Mouse (Mus musculus) E14TG2a.4 (cell line): ENCODE measurements around the gene Sfswap.
"Not testable (repeated sequence)": the region's sequence is repeated elsewhere in the genome, so short reads cannot be mapped to it uniquely, and the experiment has no call there.

ENCODE experiments used
- H3K27me3 ChIP-seq: 2 replicates; pipeline ENCODE4 v1.6.1; 2014; ENCODE audit warnings: low read length, control low read depth; ENCODE audit not compliant: insufficient read depth
- H3K36me3 ChIP-seq: 2 replicates; pipeline ENCODE4 v1.6.1; 2014; ENCODE audit warnings: low read length, control low read depth; ENCODE audit not compliant: insufficient read depth
- H3K4me1 ChIP-seq: replicated peaks from 2 replicates; pipeline ENCODE4 v1.6.1; 2014; ENCODE audit warnings: low read depth, low read length, control low read depth
- H3K4me3 ChIP-seq: replicated peaks from 2 replicates; pipeline ENCODE4 v1.5.1; 2014; ENCODE audit warnings: mild to moderate bottlenecking, low read length
- H3K9me3 ChIP-seq: 2 replicates; pipeline ENCODE4 v1.6.1; 2014; ENCODE audit warnings: low read length, control low read depth
- CTCF ChIP-seq: conservative IDR thresholded peaks from 2 replicates; pipeline ENCODE4 v1.5.1; 2014; ENCODE audit warnings: low read length
- NANOG ChIP-seq: IDR thresholded peaks from 2 replicates; pipeline ENCODE4 v1.6.1; 2014; ENCODE audit warnings: borderline replicate concordance, low read length, mixed read lengths
- POU5F1 ChIP-seq: IDR thresholded peaks from 2 replicates; pipeline ENCODE4 v1.6.1; 2014; ENCODE audit warnings: low read length, borderline replicate concordance

Sfswap gene

GRCm38 (mm10) chr5:129500722-129501634, at the start of gene Sfswap:
Sfswap (plus strand) TSS chr5:129501221.
- TF ChIP-seq CTCF (no peak), POU5F1 (no peak), NANOG (no peak)
- Histone ChIP-seq H3K4me3 (peak within 1 kb of the TSS; percentile 98), H3K4me1 (peaks cover 28% of the 10 kb centered on the region), H3K9me3 (no peaks in the 10 kb centered on the region), H3K36me3 (peaks cover 37% of the 10 kb centered on the region), H3K27me3 (peaks cover 6% of the 10 kb centered on the region; the same call in 1 of the 2 replicates)

- H3K27me3 ChIP-seq, result peaks cover 28% of the 10 kb centered on the region
- no peak overlapping the region for H3K4me3 ChIP-seq
- peaks cover 10% of the 10 kb centered on the region for H3K4me1 ChIP-seq
- H3K36me3 ChIP-seq, result no peaks in the 10 kb centered on the region
- H3K9me3 ChIP-seq, result no peaks in the 10 kb centered on the region
- TF ChIP-seq CTCF (no peak), POU5F1 (no peak), NANOG (no peak)
Measured at GRCm38 (mm10) chr5:129452561-129452960, 48.5 kb upstream of the Sfswap start.

GRCm38 (mm10) chr5:129454802-129455528, 46.1 kb upstream of the Sfswap start:
- no peak overlapping the region for H3K4me3 ChIP-seq
- no peaks in the 10 kb centered on the region for H3K9me3 ChIP-seq
- H3K27me3 ChIP-seq, result peaks cover 22% of the 10 kb centered on the region
- TF ChIP-seq NANOG (no peak), CTCF (no peak), POU5F1 (no peak)
- H3K36me3 ChIP-seq, result no peaks in the 10 kb centered on the region
- peaks cover 10% of the 10 kb centered on the region for H3K4me1 ChIP-seq

GRCm38 (mm10) chr5:129455529-129455896, 45.5 kb upstream of the Sfswap start:
- Histone ChIP-seq H3K36me3 (no peaks in the 10 kb centered on the region), H3K27me3 (peaks cover 22% of the 10 kb centered on the region), H3K4me1 (peaks cover 10% of the 10 kb centered on the region), H3K4me3 (no peak overlapping the region), H3K9me3 (no peaks in the 10 kb centered on the region)
- TF ChIP-seq POU5F1 (no peak), CTCF (no peak)

- Histone ChIP-seq H3K36me3 (no peaks in the 10 kb centered on the region), H3K27me3 (peaks cover 22% of the 10 kb centered on the region), H3K9me3 (no peaks in the 10 kb centered on the region), H3K4me1 (peaks cover 12% of the 10 kb centered on the region), H3K4me3 (no peak overlapping the region)
- TF ChIP-seq NANOG (no peak), CTCF (0 out of 2 replicates have a peak, but pooled peaks have one; percentile 7), POU5F1 (no peak)
Measured at GRCm38 (mm10) chr5:129456579-129457140, 44.4 kb upstream of the Sfswap start.

- H3K36me3 ChIP-seq, result no peaks in the 10 kb centered on the region
- no peaks in the 10 kb centered on the region for H3K9me3 ChIP-seq
- no peak overlapping the region for H3K4me3 ChIP-seq
- H3K27me3 ChIP-seq, result peaks cover 18% of the 10 kb centered on the region
- TF ChIP-seq CTCF (no peak), NANOG (no peak), POU5F1 (no peak)
- H3K4me1 ChIP-seq, result peaks cover 12% of the 10 kb centered on the region
Measured at GRCm38 (mm10) chr5:129458109-129458508, 42.9 kb upstream of the Sfswap start.

- peaks cover 12% of the 10 kb centered on the region for H3K4me1 ChIP-seq
- no peaks in the 10 kb centered on the region for H3K9me3 ChIP-seq
- no peaks in the 10 kb centered on the region for H3K36me3 ChIP-seq
- no peak overlapping the region for H3K4me3 ChIP-seq
- H3K27me3 ChIP-seq, result peaks cover 13% of the 10 kb centered on the region
- TF ChIP-seq POU5F1, result no peak
- no peak for TF ChIP-seq CTCF
- TF ChIP-seq NANOG, result no peak
Measured at GRCm38 (mm10) chr5:129458541-129458940, 42.5 kb upstream of the Sfswap start.

GRCm38 (mm10) chr5:129460798-129461476, 40.1 kb upstream of the Sfswap start:
- TF ChIP-seq CTCF (no peak), NANOG (no peak)
- no peak overlapping the region for H3K4me3 ChIP-seq
- H3K9me3 ChIP-seq, result no peaks in the 10 kb centered on the region
- no peaks in the 10 kb centered on the region for H3K36me3 ChIP-seq
- peaks cover 5% of the 10 kb centered on the region; the same call in 1 of the 2 replicates for H3K4me1 ChIP-seq
- H3K27me3 ChIP-seq, result peaks cover 11% of the 10 kb centered on the region; the same call in 1 of the 2 replicates

GRCm38 (mm10) chr5:129463648-129464047, 37.4 kb upstream of the Sfswap start:
- H3K4me3 ChIP-seq, H3K9me3 ChIP-seq, H3K36me3 ChIP-seq, H3K4me1 ChIP-seq: not testable (repeated sequence)
- H3K27me3 ChIP-seq, result peaks cover 19% of the 10 kb centered on the region; the same call in 1 of the 2 replicates
